Mouse (Mus musculus): ENCODE data around the gene Cntd1.

DNA sequence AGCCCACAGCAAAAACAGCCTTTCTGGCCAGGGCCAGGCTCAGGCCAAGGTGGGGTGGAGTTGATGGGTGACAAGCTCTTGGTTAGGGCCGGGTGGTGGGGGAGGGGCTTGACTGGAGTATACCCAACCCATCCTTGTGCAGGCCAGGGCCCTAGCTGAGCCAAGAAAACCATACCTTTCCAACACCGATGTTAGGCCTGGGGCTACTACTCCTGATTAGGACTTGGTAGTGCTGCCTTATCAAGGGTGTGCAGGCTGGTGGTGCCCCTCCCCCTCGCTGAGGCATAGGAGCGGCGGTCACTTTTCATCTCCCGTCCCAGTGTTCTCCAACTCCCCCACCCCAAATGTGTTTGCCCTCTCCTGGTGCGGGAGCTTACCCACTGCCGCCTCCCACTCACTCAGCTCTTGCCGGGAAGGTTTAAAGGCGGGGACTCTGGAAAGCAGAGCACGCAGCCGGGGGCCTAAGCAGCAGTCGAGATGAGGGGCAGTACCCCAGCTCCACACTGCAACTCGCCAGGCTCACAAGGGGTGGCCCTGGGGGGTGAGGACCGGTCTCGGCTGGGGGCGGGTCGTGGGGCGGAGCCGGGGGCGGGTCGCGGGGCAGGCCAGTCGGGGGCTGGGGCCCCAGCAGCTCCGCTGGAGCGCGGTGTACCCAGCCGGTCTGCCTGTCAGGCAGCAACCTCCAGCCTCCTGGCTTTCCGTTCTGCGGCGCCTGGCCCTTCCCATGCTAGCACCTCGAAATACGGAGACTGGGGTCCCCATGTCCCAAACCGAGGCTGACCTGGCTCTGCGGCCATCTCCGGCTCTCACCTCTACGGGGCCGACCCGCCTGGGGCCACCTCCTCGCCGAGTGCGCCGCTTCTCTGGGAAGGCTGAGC, 18.6 kb upstream of the Cntd1 start, which contains the start of gene Wnk4:
- TF ChIP-seq CTCF (IDR thresholded peaks at IDR 0.05; ENCODE audit: low read depth) (no peak), EP300 (IDR thresholded peaks at IDR 0.05; ENCODE audit: low read depth) (no peak)
